Mouse (Mus musculus) inflammation-experienced regulatory T-cells (primary cell): ENCODE measurements around the gene Meiob. TPM values are rescaled to one million over a fixed set of nuclear protein-coding genes. Genes with fewer than 3 reads are reported as not detected.

ENCODE experiments used
- polyA plus RNA-seq, 2 experiments: library from polyadenylated mRNA; unstranded; fragments of 100-300 nt; shearing (Covaris generic); gene quantifications; one replicate each; pipeline ENCODE4 v1.2.1; 2017

Meiob gene
- 1 to 10 TPM in 1 of 2 experiments, under 1 TPM in 1; 0.28 to 1.3 TPM for polyA plus RNA-seq

DNA sequence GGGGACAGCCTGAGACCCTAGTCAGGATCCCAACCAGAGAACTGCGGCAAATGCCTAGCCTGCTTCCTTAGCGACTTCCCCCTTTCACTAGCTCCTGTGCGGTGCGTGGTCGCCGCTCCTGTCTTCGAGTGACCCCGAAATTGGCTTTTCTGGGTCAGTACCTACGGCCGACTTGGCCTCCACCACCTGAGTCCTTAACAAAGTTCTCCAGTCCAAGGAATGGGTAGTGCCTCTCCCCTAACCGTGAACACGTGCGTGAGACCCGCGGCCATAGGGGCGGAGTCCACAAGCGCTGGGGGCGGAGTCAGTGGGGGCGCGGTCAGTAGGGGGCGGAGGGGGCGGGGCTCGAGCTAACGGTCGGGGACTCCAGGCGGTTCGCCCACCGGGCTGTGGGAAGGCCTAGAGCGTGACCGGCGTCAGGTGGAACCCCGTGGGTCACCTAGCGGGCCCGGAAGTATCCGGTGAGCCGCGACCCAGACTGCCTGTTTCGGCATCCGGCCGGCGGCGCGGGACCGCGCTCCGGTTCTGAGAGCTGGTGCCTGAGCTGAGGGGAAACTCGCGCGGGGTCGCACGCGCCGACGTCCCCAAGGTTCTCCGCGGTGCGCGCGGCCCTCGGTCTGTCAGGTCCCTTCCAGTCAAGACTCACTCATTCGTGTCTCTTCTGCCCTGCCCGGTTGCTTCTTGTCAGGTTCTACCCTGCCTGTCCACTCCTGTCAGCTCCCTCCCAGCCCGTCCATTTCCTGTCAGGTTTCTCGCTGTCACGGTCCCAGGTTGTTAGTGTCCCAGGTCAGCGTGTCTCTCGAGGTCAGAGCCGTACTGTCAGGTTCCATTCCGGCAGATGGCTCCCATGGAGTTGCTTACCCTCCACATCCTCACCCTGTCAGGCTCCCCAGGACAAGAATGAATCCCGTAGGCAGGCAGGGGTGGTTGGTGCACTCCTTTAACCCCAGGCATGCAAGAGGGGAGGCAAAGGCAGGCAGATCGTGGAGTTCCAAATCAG lies at the start of gene Meiob:
Gene Meiob (plus strand): TSS at position 338 of the 1,000 bp plus-strand sequence.

DNA sequence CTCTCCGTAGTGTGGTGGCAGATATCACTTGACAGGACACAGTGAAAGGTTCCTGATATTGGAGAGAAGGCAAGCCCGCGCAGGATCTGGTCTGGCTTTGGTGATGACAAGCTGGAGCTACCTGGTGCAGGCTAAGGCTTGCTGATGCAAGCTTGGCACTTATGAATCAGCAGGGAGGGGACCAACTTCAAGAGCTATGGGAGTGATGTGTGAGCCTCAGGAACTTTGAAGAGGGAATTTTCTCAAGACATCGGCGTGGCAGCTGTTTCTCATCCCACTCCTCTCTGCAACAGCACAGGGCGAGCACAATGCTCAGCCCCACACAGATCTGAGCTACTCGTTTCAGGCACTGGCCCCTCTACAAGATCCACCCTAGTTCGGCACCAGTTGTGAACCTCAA lies 35.8 kb downstream of the Meiob start, which contains the start of gene Hagh:
Gene Hagh (plus strand): TSS at position 302 of the 400 bp plus-strand sequence.

DNA sequence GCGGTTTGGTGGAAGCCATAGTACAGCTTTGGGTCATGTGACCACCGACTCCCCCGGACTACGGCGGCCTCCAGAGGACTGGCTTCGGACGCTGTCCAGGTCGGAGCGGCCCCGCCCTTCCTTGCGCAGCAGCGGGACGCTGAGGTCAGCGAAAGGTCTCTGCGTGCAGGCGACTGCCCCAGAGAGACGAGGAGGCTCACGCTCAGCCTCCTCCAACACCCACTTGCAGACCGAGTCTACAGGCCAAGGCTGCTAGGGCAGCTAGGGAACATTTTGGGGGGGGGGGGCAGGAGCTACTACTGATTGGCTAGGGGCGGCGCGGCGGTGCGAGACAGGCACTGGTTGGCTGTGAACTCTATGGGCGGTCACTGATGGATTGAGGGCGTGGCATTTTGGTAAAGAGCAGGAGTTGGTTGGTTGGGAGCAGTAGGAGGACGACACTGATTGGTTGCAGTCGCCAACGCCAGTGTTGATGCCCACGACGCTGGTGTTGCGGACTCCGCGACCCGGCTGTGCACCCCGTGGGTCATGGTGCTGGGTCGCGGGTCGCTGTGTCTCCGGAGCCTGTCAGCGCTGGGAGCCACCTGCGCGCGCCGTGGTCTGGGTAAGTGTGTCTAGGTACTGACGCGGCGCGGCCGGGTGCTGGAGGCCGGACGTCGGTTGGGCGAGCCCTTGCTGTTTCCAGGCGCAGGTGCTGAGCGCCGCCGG lies 46.1 kb downstream of the Meiob start, which contains the start of gene Fahd1:
Gene Fahd1 (minus strand): TSS at position 300 of the 708 bp plus-strand sequence.

DNA sequence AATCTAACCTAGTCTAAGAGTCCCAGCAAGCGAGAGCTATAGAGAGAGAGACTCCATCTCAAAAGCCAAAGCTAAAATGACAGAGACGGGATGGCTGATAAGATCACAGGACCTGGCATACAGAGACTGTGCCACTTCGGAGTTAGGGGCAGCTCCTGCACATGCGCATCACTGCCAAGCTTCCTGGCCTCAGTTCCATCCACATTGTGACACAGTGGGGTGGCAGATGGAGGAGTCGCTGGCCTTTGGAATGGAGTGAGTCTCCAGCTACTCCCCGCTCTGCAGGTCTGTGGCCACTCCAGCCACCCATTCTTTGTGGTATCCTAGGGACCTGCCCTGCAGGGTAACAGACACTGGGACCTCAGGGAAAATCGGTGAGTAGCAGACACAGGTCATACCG lies 61.7 kb downstream of the Meiob start, which contains the start of gene Igfals:
Gene Igfals (plus strand): TSS at position 222 of the 400 bp plus-strand sequence.

DNA sequence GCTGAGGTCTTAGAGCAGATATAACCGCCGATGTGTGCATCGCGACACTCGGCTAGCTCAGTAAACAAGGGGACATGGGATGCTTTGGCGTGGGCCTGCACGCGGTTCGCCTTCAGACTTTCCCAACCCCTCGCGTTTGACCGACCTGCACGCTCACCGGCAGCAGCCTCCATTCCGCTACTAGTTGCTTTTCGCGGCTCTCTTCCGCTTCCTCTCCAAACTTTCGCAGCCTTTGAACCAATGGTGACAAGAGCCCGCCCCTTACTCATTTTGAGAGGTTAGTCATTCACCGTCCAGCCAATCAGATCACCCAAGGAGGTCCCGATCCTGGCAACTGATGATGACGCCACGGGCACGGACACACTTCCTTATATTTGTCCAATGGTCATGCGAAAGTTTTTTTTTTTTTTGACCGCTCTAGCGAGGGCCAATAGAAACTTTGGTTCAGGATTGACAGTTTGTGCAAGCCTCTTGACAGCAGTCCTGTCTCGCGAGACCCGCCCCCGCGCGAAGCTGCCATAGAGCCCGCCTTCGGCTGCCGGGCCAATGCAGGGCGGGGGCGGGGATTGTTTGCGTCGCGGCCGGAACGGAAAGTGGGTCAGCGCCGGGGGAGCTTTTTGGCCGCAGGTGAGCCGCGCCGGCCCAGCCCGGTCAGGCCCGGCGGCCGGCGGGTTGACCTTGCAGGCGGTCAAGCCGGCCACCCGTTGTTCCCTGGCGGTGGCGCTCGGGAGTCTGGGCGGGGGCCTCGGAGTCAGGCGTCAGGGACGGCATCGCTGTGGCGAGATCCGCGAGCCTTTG lies 82.2 kb downstream of the Meiob start, which contains the start of the genes Nubp2 and Spsb3:
Gene Nubp2 (minus strand): TSS at position 216 of the 798 bp plus-strand sequence.
Gene Spsb3 (plus strand): TSS at position 510 of the 798 bp plus-strand sequence.

Other genes starting within 250 kb of the Meiob start
- 10 to 100 TPM; 46.6 to 49.7 TPM for gene Tsc2, start 171.7 kb upstream of the Meiob start, polyA plus RNA-seq
- gene Nthl1, start 171.6 kb upstream of the Meiob start, polyA plus RNA-seq = 1 to 10 TPM; 5.8 to 8.3 TPM
- gene Slc9a3r2, start 154.0 kb upstream of the Meiob start, polyA plus RNA-seq = under 1 TPM in 1 of 2 experiments, not detected in 1; 0.68 TPM
- not detected for gene Npw, start 145.8 kb upstream of the Meiob start, polyA plus RNA-seq
- 10 to 100 TPM; 18.3 to 27.2 TPM for gene Zfp598, start 134.6 kb upstream of the Meiob start, polyA plus RNA-seq
- gene Syngr3, start 114.3 kb upstream of the Meiob start, polyA plus RNA-seq = 1 to 10 TPM in 1 of 2 experiments, under 1 TPM in 1; 0.42 to 1.3 TPM
- 10 to 100 TPM; 37.0 to 38.8 TPM for gene Gfer, start 108.1 kb upstream of the Meiob start, polyA plus RNA-seq
- gene Noxo1, start 108.1 kb upstream of the Meiob start, polyA plus RNA-seq = 1 to 10 TPM; 2.3 to 3.1 TPM
- gene Tbl3, start 96.6 kb upstream of the Meiob start, polyA plus RNA-seq = 10 to 100 TPM; 51.3 to 56.7 TPM
- gene Rnf151, start 86.2 kb upstream of the Meiob start, polyA plus RNA-seq = under 1 TPM in 1 of 2 experiments, not detected in 1; 0.22 TPM
- 100 to 1,000 TPM; 677 to 785 TPM for gene Rps2, start 86.2 kb upstream of the Meiob start, polyA plus RNA-seq
- 100 to 1,000 TPM; 194 to 233 TPM for gene Ndufb10, start 79.8 kb upstream of the Meiob start, polyA plus RNA-seq
- under 1 TPM in 1 of 2 experiments, not detected in 1; 0.27 TPM for gene Rpl3l, start 76.5 kb upstream of the Meiob start, polyA plus RNA-seq
- 10 to 100 TPM; 11.8 to 15.4 TPM for gene Msrb1, start 67.6 kb upstream of the Meiob start, polyA plus RNA-seq
- not detected for gene Hs3st6, start 51.3 kb upstream of the Meiob start, polyA plus RNA-seq
- 10 to 100 TPM; 32.9 to 51.8 TPM for gene Hagh, start 35.9 kb downstream of the Meiob start, polyA plus RNA-seq
- 1 to 10 TPM; 2.0 to 4.4 TPM for gene Fahd1, start 46.1 kb downstream of the Meiob start, polyA plus RNA-seq
- under 1 TPM; 0.71 to 0.89 TPM for gene Igfals, start 61.7 kb downstream of the Meiob start, polyA plus RNA-seq
- gene Nubp2, start 82.1 kb downstream of the Meiob start, polyA plus RNA-seq = 100 to 1,000 TPM in 1 of 2 experiments, 10 to 100 TPM in 1; 98.2 to 103 TPM
- 10 to 100 TPM; 64.7 to 65.4 TPM for gene Spsb3, start 82.4 kb downstream of the Meiob start, polyA plus RNA-seq
- gene Eme2, start 90.8 kb downstream of the Meiob start, polyA plus RNA-seq = 10 to 100 TPM; 45.4 to 49.2 TPM
- 10 to 100 TPM; 75.4 to 84.7 TPM for gene Mrps34, start 90.8 kb downstream of the Meiob start, polyA plus RNA-seq
- 10 to 100 TPM; 41.3 to 53.5 TPM for gene Nme3, start 92.2 kb downstream of the Meiob start, polyA plus RNA-seq
- 10 to 100 TPM; 47.9 to 60.0 TPM for gene Mapk8ip3, start 132.7 kb downstream of the Meiob start, polyA plus RNA-seq
- 10 to 100 TPM; 25.0 to 31.5 TPM for gene Jpt2, start 156.4 kb downstream of the Meiob start, polyA plus RNA-seq
- 10 to 100 TPM in 1 of 2 experiments, 1 to 10 TPM in 1; 8.2 to 10.2 TPM for gene Cramp1l, start 211.5 kb downstream of the Meiob start, polyA plus RNA-seq
- 10 to 100 TPM; 20.7 to 27.0 TPM for gene Ift140, start 211.8 kb downstream of the Meiob start, polyA plus RNA-seq